Mouse (Mus musculus): Measurements from ENCODE around the gene Celsr2. TPM values are rescaled to one million over a fixed set of nuclear protein-coding genes. Genes with fewer than 3 reads are reported as not detected.

The Celsr2 gene
- polyA plus RNA-seq, 1 experiment from 2014 or later, result 59.4 TPM

DNA sequence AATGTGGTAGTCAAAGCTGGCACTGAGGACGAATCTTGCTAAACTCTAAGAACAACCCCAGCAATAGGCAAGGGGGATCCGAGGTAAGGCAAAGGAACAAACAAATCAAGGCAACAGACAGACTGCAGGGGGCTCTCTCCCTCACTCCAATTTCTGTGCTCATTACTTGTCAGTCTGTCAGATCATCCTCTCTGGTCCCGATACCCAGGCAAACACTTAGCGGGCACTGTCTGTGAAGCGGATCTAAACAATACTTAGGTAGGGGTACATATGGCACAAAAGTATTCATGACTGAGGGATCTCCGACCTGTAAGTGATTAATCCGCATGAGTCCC is 21.0 kb upstream of the Celsr2 start:
- no peaks in the 10 kb centered on the region for H3K9me3 ChIP-seq (ENCODE audit: control insufficient read depth, low read length)
- H3K9ac ChIP-seq (replicated peaks; ENCODE audit: low read length), result no peak overlapping the region
- 55% methylated on average over 7 of the region's 7 CpGs for WGBS
- DNase-seq (peak; percentile 36), ATAC-seq (ENCODE audit: low FRiP score, low TSS enrichment) (no peak)
- H3K4me3 ChIP-seq (replicated peaks; ENCODE audit: low read depth, low read length), result no peak overlapping the region
- no peaks in the 10 kb centered on the region for H3K27me3 ChIP-seq (ENCODE audit: control insufficient read depth, insufficient read depth, low read length)
- no peak overlapping the region for H3K4me2 ChIP-seq (ENCODE audit: low read length)
- H3K27ac ChIP-seq (replicated peaks; ENCODE audit: low read depth, low read length), result no peak overlapping the region
- peaks cover 61% of the 10 kb centered on the region for H3K36me3 ChIP-seq (ENCODE audit: control insufficient read depth, insufficient read depth, low read length)
- peaks cover 32% of the 10 kb centered on the region for H3K4me1 ChIP-seq (ENCODE audit: control insufficient read depth, insufficient read depth, low read length)

DNA sequence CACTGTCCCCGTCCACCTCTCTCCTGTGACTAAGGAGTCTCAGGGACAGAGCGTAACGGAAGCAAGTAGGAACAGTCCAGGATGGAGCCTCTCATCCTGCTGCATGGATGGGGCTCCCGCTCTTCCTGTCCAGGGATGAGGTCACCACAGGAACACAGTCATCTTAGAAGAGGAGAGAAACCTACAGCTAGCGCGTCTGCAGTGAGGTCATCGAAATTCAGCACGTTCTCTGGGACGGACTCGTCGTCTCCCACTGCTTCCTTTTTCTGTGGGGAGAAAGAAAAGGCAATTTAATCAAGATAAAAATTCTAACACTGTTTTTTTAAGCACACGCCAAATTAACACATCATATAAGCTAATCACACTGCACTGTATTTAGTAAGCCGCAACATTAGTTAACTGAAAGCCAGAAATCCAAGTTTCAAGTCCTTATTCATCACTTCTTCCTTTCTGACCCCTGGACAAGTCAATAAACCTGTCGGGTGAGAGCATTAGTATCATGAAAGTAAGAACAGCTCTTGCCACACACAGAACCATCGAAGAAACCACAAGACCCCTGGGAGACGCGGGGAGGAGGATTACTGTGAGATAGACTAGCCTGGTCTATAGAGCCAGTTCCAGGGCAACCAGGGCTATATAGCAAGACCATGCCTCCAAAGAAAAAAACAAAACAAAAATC is 20.5 kb upstream of the Celsr2 start:
- DNase-seq, result no peak
- WGBS, result 71% methylated on average over 17 of the region's 17 CpGs
- Histone ChIP-seq H3K4me2 (ENCODE audit: low read length) (no peak overlapping the region), H3K9ac (replicated peaks; ENCODE audit: low read length) (no peak overlapping the region), H3K4me1 (ENCODE audit: control insufficient read depth, insufficient read depth, low read length) (peaks cover 29% of the 10 kb centered on the region), H3K27me3 (ENCODE audit: control insufficient read depth, insufficient read depth, low read length) (no peaks in the 10 kb centered on the region), H3K9me3 (ENCODE audit: control insufficient read depth, low read length) (no peaks in the 10 kb centered on the region), H3K27ac (replicated peaks; ENCODE audit: low read depth, low read length) (peak overlapping the region; percentile 92), H3K36me3 (ENCODE audit: control insufficient read depth, insufficient read depth, low read length) (peaks cover 61% of the 10 kb centered on the region), H3K4me3 (replicated peaks; ENCODE audit: low read depth, low read length) (no peak overlapping the region)
- no peak for ATAC-seq (ENCODE audit: low FRiP score, low TSS enrichment)

DNA sequence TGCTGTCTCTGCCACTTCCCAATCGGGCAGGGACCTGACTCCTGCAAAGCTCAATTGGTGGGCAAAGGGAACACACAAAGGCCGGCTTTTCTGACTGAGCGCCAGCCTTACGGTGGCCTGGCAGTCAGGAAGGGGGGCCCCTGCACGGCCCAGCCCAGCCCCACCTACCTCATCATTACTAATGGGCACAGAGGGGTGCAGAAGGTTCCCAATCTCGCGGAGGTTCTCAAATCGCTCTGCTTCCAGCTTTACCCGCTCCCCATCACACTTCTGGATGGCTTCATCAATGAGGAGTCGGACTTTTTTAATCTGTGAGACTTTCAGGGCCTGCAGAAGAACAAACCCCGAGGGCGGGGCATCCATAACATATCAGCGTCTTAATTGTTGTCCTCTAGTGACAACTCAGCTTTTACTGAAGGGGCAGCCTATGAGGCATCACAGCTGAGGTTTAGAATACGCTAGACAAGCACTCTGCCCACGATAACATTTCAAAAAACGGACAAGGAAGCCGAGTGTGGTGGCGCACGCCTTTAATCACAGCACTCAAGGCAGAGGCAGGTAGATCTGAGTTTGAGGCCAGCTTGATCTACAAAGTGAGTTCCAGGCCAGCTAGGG is 18.6 kb upstream of the Celsr2 start:
- peaks cover 29% of the 10 kb centered on the region for H3K4me1 ChIP-seq (ENCODE audit: control insufficient read depth, insufficient read depth, low read length)
- ATAC-seq (ENCODE audit: low FRiP score, low TSS enrichment), result peak; percentile 87
- 6% methylated on average over 19 of the region's 19 CpGs for WGBS

DNA sequence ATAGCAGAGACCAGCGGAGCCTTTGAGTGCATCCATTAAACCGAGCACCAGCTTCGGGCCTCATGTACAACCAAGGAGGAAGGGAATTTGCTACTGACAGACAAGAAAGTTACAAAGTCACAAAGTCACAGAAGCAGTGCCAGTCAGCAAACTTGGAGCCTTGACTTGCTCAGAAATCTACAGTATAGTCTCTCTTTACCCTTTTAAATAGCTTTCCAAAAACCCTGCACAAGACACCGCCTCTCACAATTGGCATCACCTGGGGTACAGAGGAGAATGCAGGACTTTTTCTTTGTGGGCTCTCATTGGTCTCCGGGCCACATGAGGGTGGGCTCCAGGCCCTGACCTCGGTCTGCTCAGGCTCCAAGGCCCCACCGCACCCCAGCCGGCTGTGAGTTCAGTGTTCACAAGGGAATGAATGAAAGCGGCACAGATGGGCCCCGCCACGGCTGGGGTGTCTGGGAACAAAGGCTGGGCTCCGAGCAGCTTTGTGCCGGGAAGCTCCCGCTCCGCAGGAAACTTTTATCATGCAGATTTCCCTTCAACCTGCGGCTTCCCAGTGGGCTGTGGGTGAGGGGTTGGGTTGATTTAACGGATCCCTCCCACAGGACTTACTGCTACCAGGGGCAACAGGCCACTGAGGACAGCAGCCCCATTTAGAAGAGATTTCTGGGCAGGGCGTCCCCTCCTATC is 18.0 kb upstream of the Celsr2 start:
- Histone ChIP-seq H3K4me1 (ENCODE audit: control insufficient read depth, insufficient read depth, low read length) (peaks cover 29% of the 10 kb centered on the region), H3K4me2 (ENCODE audit: low read length) (peak overlapping the region; percentile 18), H3K4me3 (replicated peaks; ENCODE audit: low read depth, low read length) (no peak overlapping the region), H3K36me3 (ENCODE audit: control insufficient read depth, insufficient read depth, low read length) (peaks cover 84% of the 10 kb centered on the region), H3K27ac (replicated peaks; ENCODE audit: low read depth, low read length) (peak overlapping the region; percentile 92), H3K9ac (replicated peaks; ENCODE audit: low read length) (peak overlapping the region; percentile 9; the same call in 1 of the 2 replicates), H3K27me3 (ENCODE audit: control insufficient read depth, insufficient read depth, low read length) (no peaks in the 10 kb centered on the region), H3K9me3 (ENCODE audit: control insufficient read depth, low read length) (no peaks in the 10 kb centered on the region)
- ATAC-seq (ENCODE audit: low FRiP score, low TSS enrichment) (peak; percentile 90), DNase-seq (peak; percentile 88)
- 3% methylated on average over 18 of the region's 18 CpGs for WGBS

More for the DNA sequence above, 18.6 kb upstream of the Celsr2 start:
- peaks cover 77% of the 10 kb centered on the region for H3K36me3 ChIP-seq (ENCODE audit: control insufficient read depth, insufficient read depth, low read length)
- no peaks in the 10 kb centered on the region for H3K27me3 ChIP-seq (ENCODE audit: control insufficient read depth, insufficient read depth, low read length)
- no peaks in the 10 kb centered on the region for H3K9me3 ChIP-seq (ENCODE audit: control insufficient read depth, low read length)
- 0 out of 2 replicates have a peak overlapping the region, but pooled peaks have one; percentile 9 for H3K9ac ChIP-seq (replicated peaks; ENCODE audit: low read length)
- DNase-seq, result no peak
- H3K4me2 ChIP-seq (ENCODE audit: low read length), result peak overlapping the region; percentile 7; the same call in 1 of the 2 replicates
- peak overlapping the region; percentile 92 for H3K27ac ChIP-seq (replicated peaks; ENCODE audit: low read depth, low read length)
- no peak overlapping the region for H3K4me3 ChIP-seq (replicated peaks; ENCODE audit: low read depth, low read length)

DNA sequence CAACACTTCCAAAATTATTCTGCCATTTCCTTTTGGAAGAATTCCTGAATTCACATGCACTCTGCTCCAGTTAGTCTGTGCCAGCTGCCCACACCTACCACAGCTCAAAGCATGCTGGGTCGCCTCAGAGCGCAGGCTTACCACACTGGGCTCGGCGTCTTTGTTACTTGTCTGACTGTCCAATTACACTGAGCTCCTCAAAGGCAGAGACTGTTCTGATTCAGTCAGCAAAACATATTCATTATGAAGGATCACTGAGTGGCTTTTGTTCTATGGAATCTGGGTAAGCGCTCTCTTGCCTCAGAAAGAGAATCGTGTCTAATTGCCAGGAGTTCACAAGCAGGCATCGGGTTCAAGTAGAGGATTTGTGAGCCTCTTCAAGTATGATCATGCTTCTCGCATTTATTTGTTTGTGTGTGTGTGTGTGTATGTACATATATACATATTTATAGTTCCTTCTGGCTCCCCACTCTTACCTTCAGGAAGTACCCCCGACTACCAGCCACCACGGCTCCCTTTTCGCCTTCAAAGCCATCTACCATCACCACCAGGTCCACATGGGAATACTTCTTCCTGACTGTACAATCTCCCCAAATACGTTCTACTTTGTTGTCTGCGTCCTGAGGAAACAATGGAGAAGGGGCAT is 17.3 kb upstream of the Celsr2 start:
- H3K9me3 ChIP-seq (ENCODE audit: control insufficient read depth, low read length), result no peaks in the 10 kb centered on the region
- peak overlapping the region; percentile 18 for H3K4me2 ChIP-seq (ENCODE audit: low read length)
- no peaks in the 10 kb centered on the region for H3K27me3 ChIP-seq (ENCODE audit: control insufficient read depth, insufficient read depth, low read length)
- DNase-seq (peak; percentile 74), ATAC-seq (ENCODE audit: low FRiP score, low TSS enrichment) (0 out of 2 replicates have a peak, but pooled peaks have one; percentile 35)
- H3K27ac ChIP-seq (replicated peaks; ENCODE audit: low read depth, low read length), result peak overlapping the region; percentile 92
- H3K4me3 ChIP-seq (replicated peaks; ENCODE audit: low read depth, low read length), result no peak overlapping the region
- 14% methylated on average over 13 of the region's 13 CpGs for WGBS
- H3K9ac ChIP-seq (replicated peaks; ENCODE audit: low read length), result peak overlapping the region; percentile 9; the same call in 1 of the 2 replicates
- H3K36me3 ChIP-seq (ENCODE audit: control insufficient read depth, insufficient read depth, low read length), result peaks cover 90% of the 10 kb centered on the region
- peaks cover 29% of the 10 kb centered on the region for H3K4me1 ChIP-seq (ENCODE audit: control insufficient read depth, insufficient read depth, low read length)

GRCm38 (mm10) chr3:108425624-108426018 is 10.3 kb upstream of the Celsr2 start:
- H3K27ac ChIP-seq (replicated peaks; ENCODE audit: low read depth, low read length), result peak overlapping the region; percentile 53
- H3K36me3 ChIP-seq (ENCODE audit: control insufficient read depth, insufficient read depth, low read length), result peaks cover 56% of the 10 kb centered on the region

DNA sequence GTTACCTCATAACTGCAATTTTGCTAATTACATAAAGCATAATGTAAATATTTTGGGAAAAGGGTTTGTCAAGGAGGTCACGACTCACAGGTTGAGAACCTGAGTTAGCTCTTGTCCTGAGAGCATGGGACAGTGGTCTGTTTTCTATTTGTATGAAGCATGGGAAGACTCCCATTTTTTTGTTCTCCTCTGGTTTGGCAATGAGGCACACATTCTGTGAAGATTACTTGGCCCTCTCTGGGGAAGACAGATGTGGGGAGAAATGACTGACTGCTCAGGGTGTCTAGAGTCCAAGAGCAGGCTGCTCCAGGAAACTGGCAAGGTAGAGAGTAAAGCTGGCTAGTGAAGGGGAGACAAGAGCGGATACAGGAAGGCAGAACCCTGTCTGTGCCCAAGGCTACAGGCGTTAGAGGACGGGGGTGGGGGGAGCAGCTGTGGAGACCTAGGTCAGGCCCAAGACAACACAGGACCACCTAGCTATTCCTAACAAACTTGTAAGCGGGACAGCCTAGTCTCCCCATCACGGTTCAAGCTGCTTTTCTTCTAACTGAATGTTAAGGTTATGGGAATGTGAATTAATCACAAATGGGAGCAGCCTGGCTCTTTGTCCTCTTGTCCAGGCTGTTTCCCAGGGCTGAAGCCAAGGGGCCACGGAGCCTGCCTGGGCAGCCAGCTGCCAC is 9.7 kb upstream of the Celsr2 start:
- Histone ChIP-seq H3K4me3 (replicated peaks; ENCODE audit: low read depth, low read length) (no peak overlapping the region), H3K4me1 (ENCODE audit: control insufficient read depth, insufficient read depth, low read length) (peaks cover 22% of the 10 kb centered on the region), H3K9me3 (ENCODE audit: control insufficient read depth, low read length) (no peaks in the 10 kb centered on the region), H3K9ac (replicated peaks; ENCODE audit: low read length) (no peak overlapping the region), H3K27me3 (ENCODE audit: control insufficient read depth, insufficient read depth, low read length) (no peaks in the 10 kb centered on the region), H3K36me3 (ENCODE audit: control insufficient read depth, insufficient read depth, low read length) (peaks cover 54% of the 10 kb centered on the region), H3K27ac (replicated peaks; ENCODE audit: low read depth, low read length) (peak overlapping the region; percentile 53), H3K4me2 (ENCODE audit: low read length) (no peak overlapping the region)
- ATAC-seq (ENCODE audit: low FRiP score, low TSS enrichment) (no peak), DNase-seq (no peak)
- WGBS, result 32% methylated on average over 7 of the region's 7 CpGs

More at GRCm38 (mm10) chr3:108425624-108426018, 10.3 kb upstream of the Celsr2 start:
- WGBS, result 63% methylated on average over 6 of the region's 6 CpGs
- no peak overlapping the region for H3K4me2 ChIP-seq (ENCODE audit: low read length)
- H3K9me3 ChIP-seq (ENCODE audit: control insufficient read depth, low read length), result no peaks in the 10 kb centered on the region
- DNase-seq, result no peak
- H3K9ac ChIP-seq (replicated peaks; ENCODE audit: low read length), result no peak overlapping the region
- H3K4me1 ChIP-seq (ENCODE audit: control insufficient read depth, insufficient read depth, low read length), result peaks cover 22% of the 10 kb centered on the region
- ATAC-seq (ENCODE audit: low FRiP score, low TSS enrichment), result no peak
- H3K4me3 ChIP-seq (replicated peaks; ENCODE audit: low read depth, low read length), result no peak overlapping the region
- H3K27me3 ChIP-seq (ENCODE audit: control insufficient read depth, insufficient read depth, low read length), result no peaks in the 10 kb centered on the region

Measured in midbrain, embryonic 14.5 days (tissue).